Mouse (Mus musculus) G1E (cell line): ENCODE measurements around the gene Cntnap5a. TPM values are rescaled to one million over a fixed set of nuclear protein-coding genes. Genes with fewer than 3 reads are reported as not detected.
"Not testable (repeated sequence)": the region's sequence is repeated elsewhere in the genome, so short reads cannot be mapped to it uniquely, and the experiment has no call there.

Source experiments
- ATAC-seq: 2 replicates; pipeline ENCODE4 v1.8.0; 2016; ENCODE audit warnings: mild to moderate bottlenecking; ENCODE audit not compliant: insufficient number of reproducible peaks, poor library complexity, low FRiP score, severe bottlenecking; ENCODE audit errors: extremely low read depth
- DNase-seq: peaks from one replicate; pipeline ENCODE4 v3.0.0; 2012; ENCODE audit warnings: low spot score
- H3K27me3 ChIP-seq: 2 replicates; pipeline ENCODE4 v1.6.1; 2012; ENCODE audit warnings: mild to moderate bottlenecking, low read length, inconsistent platforms; ENCODE audit not compliant: insufficient read depth
- H3K36me3 ChIP-seq: replicated peaks from 2 replicates; pipeline ENCODE3; 2012; ENCODE audit warnings: mild to moderate bottlenecking, inconsistent platforms
- H3K4me1 ChIP-seq: 2 replicates; pipeline ENCODE4 v1.6.1; 2012; ENCODE audit warnings: low read depth, low read length, inconsistent platforms, mixed read lengths; ENCODE audit not compliant: insufficient read depth
- H3K4me3 ChIP-seq: 2 replicates; pipeline ENCODE4 v1.5.1; 2012; ENCODE audit warnings: low read depth, mild to moderate bottlenecking, inconsistent platforms, low read length, moderate library complexity, mixed read lengths
- H3K9me3 ChIP-seq: replicated peaks from 2 replicates; pipeline ENCODE4 v1.6.1; 2012; ENCODE audit warnings: inconsistent platforms
- CTCF ChIP-seq: IDR thresholded peaks from 2 replicates; pipeline ENCODE4 v1.5.1; 2012; ENCODE audit warnings: low read depth, low read length, inconsistent platforms, mixed read lengths
- GATA1 ChIP-seq: IDR thresholded peaks from 2 replicates; pipeline ENCODE4 v1.6.1; 2012; ENCODE audit warnings: borderline replicate concordance, low read length, inconsistent platforms, mixed read lengths
- GATA2 ChIP-seq: IDR thresholded peaks from 2 replicates; pipeline ENCODE4 v1.6.1; 2012; ENCODE audit warnings: low read depth, low read length, inconsistent platforms, borderline replicate concordance
- POLR2AphosphoS5 ChIP-seq: IDR thresholded peaks from 2 replicates; pipeline ENCODE4 v1.6.1; 2012; ENCODE audit warnings: low read depth, low read length, inconsistent platforms; ENCODE audit not compliant: insufficient replicate concordance
- TAL1 ChIP-seq: conservative IDR thresholded peaks from 2 replicates; pipeline ENCODE4 v1.6.1; 2012; ENCODE audit warnings: low read depth, low read length, inconsistent platforms, mixed read lengths
- polyA plus RNA-seq: library from polyadenylated mRNA; stranded (reverse); fragments of >175 nt; gene quantifications from 2 replicates; pipeline ENCODE4 v1.2.3, GENCODE M21; 2012
- total RNA-seq, 2 experiments: library from RNA; stranded (forward) in 1 of 2; stranded (reverse) in 1 of 2; fragments of 200-1000 nt in 1 of 2; fragments of >200 nt in 1 of 2; fragmentation: Nextera tagmentation in 1 of 2; gene quantifications; 2 replicates each; pipeline ENCODE4 v1.2.3; 2014 to 2017

Cntnap5a gene
- total and polyA plus RNA-seq, 3 experiments = 0.11 TPM; not detected in 2

GRCm38 (mm10) chr1:116184471-116184870 lies 499.9 kb downstream of the Cntnap5a start:
- Histone ChIP-seq H3K4me1 (no peaks in the 10 kb centered on the region), H3K36me3 (no peaks in the 10 kb centered on the region), H3K27me3 (no peaks in the 10 kb centered on the region), H3K4me3 (no peak overlapping the region), H3K9me3 (no peaks in the 10 kb centered on the region; the same call in 1 of the 2 replicates)
- DNase-seq (no peak), ATAC-seq (no peak)
- no peak for TF ChIP-seq CTCF
- no peak for TF ChIP-seq GATA1
- no peak for TF ChIP-seq TAL1
- no peak for TF ChIP-seq POLR2AphosphoS5
- no peak for TF ChIP-seq GATA2

GRCm38 (mm10) chr1:116188142-116188541 lies 503.6 kb downstream of the Cntnap5a start:
- DNase-seq, H3K4me3 ChIP-seq, H3K27me3 ChIP-seq, H3K4me1 ChIP-seq, H3K36me3 ChIP-seq, H3K9me3 ChIP-seq, ATAC-seq: not testable (repeated sequence)

- Histone ChIP-seq H3K36me3 (no peaks in the 10 kb centered on the region), H3K4me3 (no peak overlapping the region), H3K27me3 (no peaks in the 10 kb centered on the region), H3K9me3 (0 out of 2 replicates have a peak, but pooled peaks cover under 1% of the 10 kb centered on the region), H3K4me1 (no peaks in the 10 kb centered on the region)
- DNase-seq = no peak
- no peak for ATAC-seq
- TF ChIP-seq TAL1 = no peak
- TF ChIP-seq CTCF = no peak
- no peak for TF ChIP-seq GATA1
- TF ChIP-seq POLR2AphosphoS5 = no peak
- no peak for TF ChIP-seq GATA2
Measured at GRCm38 (mm10) chr1:116192299-116192698, 507.7 kb downstream of the Cntnap5a start.

GRCm38 (mm10) chr1:116216883-116217282 lies 532.3 kb downstream of the Cntnap5a start:
- ATAC-seq = no peak
- Histone ChIP-seq H3K36me3 (no peaks in the 10 kb centered on the region), H3K4me1 (no peaks in the 10 kb centered on the region), H3K4me3 (no peak overlapping the region), H3K27me3 (no peaks in the 10 kb centered on the region), H3K9me3 (peaks cover 2% of the 10 kb centered on the region; the same call in 1 of the 2 replicates)
- TF ChIP-seq POLR2AphosphoS5 = no peak
- TF ChIP-seq GATA2 = no peak
- no peak for TF ChIP-seq CTCF
- TF ChIP-seq GATA1 = no peak
- TF ChIP-seq TAL1 = no peak
- DNase-seq = no peak

- ATAC-seq = no peak
- no peaks in the 10 kb centered on the region for H3K27me3 ChIP-seq
- H3K36me3 ChIP-seq = no peaks in the 10 kb centered on the region
- H3K9me3 ChIP-seq = peaks cover 3% of the 10 kb centered on the region
- H3K4me3 ChIP-seq = no peak overlapping the region
- DNase-seq = no peak
- TF ChIP-seq POLR2AphosphoS5 (no peak), GATA2 (no peak), CTCF (no peak), TAL1 (no peak), GATA1 (no peak)
- no peaks in the 10 kb centered on the region for H3K4me1 ChIP-seq
Measured at GRCm38 (mm10) chr1:116240538-116240937, 556.0 kb downstream of the Cntnap5a start.

- TF ChIP-seq GATA2 (no peak), CTCF (no peak), TAL1 (no peak), GATA1 (no peak), POLR2AphosphoS5 (no peak)
- Histone ChIP-seq H3K4me1 (no peaks in the 10 kb centered on the region), H3K4me3 (no peak overlapping the region), H3K27me3 (no peaks in the 10 kb centered on the region), H3K9me3 (peaks cover 4% of the 10 kb centered on the region; the same call in 1 of the 2 replicates), H3K36me3 (no peaks in the 10 kb centered on the region)
- ATAC-seq = no peak
- no peak for DNase-seq
Measured at GRCm38 (mm10) chr1:116243856-116244255, 559.3 kb downstream of the Cntnap5a start.

GRCm38 (mm10) chr1:116281144-116281543 lies 596.6 kb downstream of the Cntnap5a start:
- Histone ChIP-seq H3K27me3 (no peaks in the 10 kb centered on the region), H3K36me3 (no peaks in the 10 kb centered on the region), H3K4me3 (no peak overlapping the region), H3K9me3 (no peaks in the 10 kb centered on the region; the same call in none of the 2 replicates), H3K4me1 (no peaks in the 10 kb centered on the region)
- no peak for TF ChIP-seq CTCF
- TF ChIP-seq TAL1 = no peak
- no peak for TF ChIP-seq GATA1
- no peak for TF ChIP-seq GATA2
- no peak for TF ChIP-seq POLR2AphosphoS5
- no peak; the same call in 1 of the 2 replicates for ATAC-seq
- no peak for DNase-seq
